Mouse (Mus musculus) cortical plate, adult 2 months (tissue): Measurements from ENCODE around the gene 2210408I21Rik.

Experiments
- CTCF ChIP-seq: fragments of 200-500 bp; IDR thresholded peaks from 2 replicates; pipeline ENCODE4 v1.5.1; 2011; ENCODE audit warnings: mild to moderate bottlenecking, control low read depth, low read length; ENCODE audit not compliant: insufficient read depth; ENCODE audit errors: extremely low read depth
- POLR2A ChIP-seq: fragments of 200-500 bp; IDR thresholded peaks from 2 replicates; pipeline ENCODE4 v1.6.1; 2011; ENCODE audit warnings: mild to moderate bottlenecking, low read length, control low read depth; ENCODE audit not compliant: insufficient read depth; ENCODE audit errors: extremely low read depth

- TF ChIP-seq CTCF (no peak), POLR2A (no peak)
Measured at GRCm38 (mm10) chr13:77450007-77450567, 314.7 kb downstream of the 2210408I21Rik start.
